Mouse (Mus musculus): ENCODE data around the gene Cpxm2. TPM values are rescaled to one million over a fixed set of nuclear protein-coding genes. Genes with fewer than 3 reads are reported as not detected.

The Cpxm2 gene
- polyA plus RNA-seq (2012; rRNA removed; ENCODE audit: low replicate concordance): 4.7 and 39.2 TPM in 2 replicates

GRCm38 (mm10) chr7:132154368-132154961 is at the start of gene Cpxm2:
Gene Cpxm2, minus strand, starts transcription at chr7:132154739.

Other genes starting within 250 kb of the Cpxm2 start
- gene Gpr26, start 188.3 kb downstream of the Cpxm2 start, polyA plus RNA-seq (2012; rRNA removed; ENCODE audit: low replicate concordance): not detected in 2 replicates
- 8.3 and 15.8 TPM in 2 replicates for gene Chst15, start 162.5 kb upstream of the Cpxm2 start, polyA plus RNA-seq (2012; rRNA removed; ENCODE audit: low replicate concordance)

Measured in subcutaneous adipose tissue, adult 2 months (tissue).